Mouse (Mus musculus) stomach, postnatal 0 days (tissue): Measurements from ENCODE around the gene Syt2. TPM values are rescaled to one million over a fixed set of nuclear protein-coding genes. Genes with fewer than 3 reads are reported as not detected.

Experiments used
- ATAC-seq: fragments of 200-750 bp; cut with Nextera tagmentation; 2 replicates; pipeline ENCODE4 v1.8.0; 2017; ENCODE audit not compliant: low FRiP score, low TSS enrichment
- DNase-seq: peaks from one replicate; pipeline ENCODE4 v3.0.0-alpha.2; 2016; ENCODE audit warnings: low spot score
- H3K27ac ChIP-seq: fragments of 300-500 bp; sonication (generic); replicated peaks from 2 replicates; pipeline ENCODE4 v1.5.1; 2014; ENCODE audit warnings: mild to moderate bottlenecking, control low read depth
- H3K27me3 ChIP-seq: fragments of 300-500 bp; sonication (generic); 2 replicates; pipeline ENCODE4 v1.6.1; 2014; ENCODE audit warnings: low read length; ENCODE audit not compliant: control insufficient read depth, insufficient read depth
- H3K36me3 ChIP-seq: fragments of 300-500 bp; sonication (generic); 2 replicates; pipeline ENCODE4 v1.6.1; 2014; ENCODE audit warnings: low read length, mixed read lengths; ENCODE audit not compliant: control insufficient read depth, insufficient read depth
- H3K4me1 ChIP-seq: fragments of 300-500 bp; sonication (generic); replicated peaks from 2 replicates; pipeline ENCODE4 v1.6.1; 2014; ENCODE audit warnings: antibody characterized with exemption; ENCODE audit not compliant: control insufficient read depth, insufficient read depth
- H3K4me2 ChIP-seq: fragments of 300-500 bp; sonication (generic); replicated peaks from 2 replicates; pipeline ENCODE4 v1.6.1; 2014; ENCODE audit warnings: low read depth, mild to moderate bottlenecking, control low read depth, moderate library complexity
- H3K4me3 ChIP-seq: fragments of 300-500 bp; sonication (generic); 2 replicates; pipeline ENCODE4 v1.5.1; 2014; ENCODE audit warnings: low read depth, low read length, control low read depth
- H3K9ac ChIP-seq: fragments of 300-500 bp; sonication (generic); 2 replicates; pipeline ENCODE4 v1.6.1; 2014; ENCODE audit warnings: mild to moderate bottlenecking, low read length, control low read depth, mixed read lengths
- H3K9me3 ChIP-seq: fragments of 300-500 bp; sonication (generic); 2 replicates; pipeline ENCODE4 v1.6.1; 2016; ENCODE audit warnings: low read length; ENCODE audit not compliant: control insufficient read depth
- CTCF ChIP-seq: IDR thresholded peaks from 2 replicates; pipeline ENCODE4 v1.5.1; 2016; ENCODE audit warnings: antibody characterized with exemption, low read depth, mild to moderate bottlenecking, moderate library complexity
- EP300 ChIP-seq: optimal IDR thresholded peaks from 2 replicates; pipeline ENCODE3; 2016; ENCODE audit warnings: antibody characterized with exemption
- WGBS: fragments of 180-500 bp; shearing (Covaris S2); extraction: QIAGEN DNeasy Blood & Tissue Kit; methylation state at CpG from one replicate; pipeline ENCODE4 v1.1.7; 2014; 5-methylcytosine and 5-hydroxymethylcytosine counted together
- polyA plus RNA-seq: library from polyadenylated mRNA; unstranded; fragments of >200 nt; fragmentation: Nextera tagmentation; extraction: Ambion mirVana; gene quantifications from 2 replicates; pipeline ENCODE4 v1.2.1, GENCODE M21; 2015

Syt2 gene
- polyA plus RNA-seq, 1 experiment from 2014 or later = 0.58 TPM

- H3K27me3 ChIP-seq = no peaks in the 10 kb centered on the region
- H3K4me1 ChIP-seq = peaks cover 9% of the 10 kb centered on the region
Measured at GRCm38 (mm10) chr1:134757230-134757629, 110.8 kb downstream of the Syt2 start.

GRCm38 (mm10) chr1:134759133-134759532 is 112.7 kb downstream of the Syt2 start:
- ATAC-seq (no peak), DNase-seq (no peak)
- H3K36me3 ChIP-seq = peaks cover 8% of the 10 kb centered on the region; the same call in 1 of the 2 replicates
- no peaks in the 10 kb centered on the region for H3K27me3 ChIP-seq
- no peak overlapping the region for H3K9ac ChIP-seq
- WGBS = 88% methylated on average over 6 of the region's 6 CpGs
- peaks cover 9% of the 10 kb centered on the region for H3K4me1 ChIP-seq
- no peak overlapping the region for H3K4me3 ChIP-seq
- no peak for TF ChIP-seq EP300
- TF ChIP-seq CTCF = no peak
- no peaks in the 10 kb centered on the region for H3K9me3 ChIP-seq
- H3K27ac ChIP-seq = no peak overlapping the region
- no peak overlapping the region for H3K4me2 ChIP-seq

More at GRCm38 (mm10) chr1:134757230-134757629, 110.8 kb downstream of the Syt2 start:
- H3K27ac ChIP-seq = peak overlapping the region; percentile 61
- no peaks in the 10 kb centered on the region for H3K9me3 ChIP-seq
- ATAC-seq (peak; percentile 47; the same call in 1 of the 2 replicates), DNase-seq (no peak)
- H3K4me3 ChIP-seq = no peak overlapping the region
- H3K36me3 ChIP-seq = peaks cover 8% of the 10 kb centered on the region; the same call in 1 of the 2 replicates
- TF ChIP-seq CTCF = 0 out of 2 replicates have a peak, but pooled peaks have one; percentile 4
- no peak for TF ChIP-seq EP300
- no peak overlapping the region for H3K9ac ChIP-seq
- H3K4me2 ChIP-seq = no peak overlapping the region
- WGBS = 40% methylated on average over 3 of the region's 3 CpGs

DNA sequence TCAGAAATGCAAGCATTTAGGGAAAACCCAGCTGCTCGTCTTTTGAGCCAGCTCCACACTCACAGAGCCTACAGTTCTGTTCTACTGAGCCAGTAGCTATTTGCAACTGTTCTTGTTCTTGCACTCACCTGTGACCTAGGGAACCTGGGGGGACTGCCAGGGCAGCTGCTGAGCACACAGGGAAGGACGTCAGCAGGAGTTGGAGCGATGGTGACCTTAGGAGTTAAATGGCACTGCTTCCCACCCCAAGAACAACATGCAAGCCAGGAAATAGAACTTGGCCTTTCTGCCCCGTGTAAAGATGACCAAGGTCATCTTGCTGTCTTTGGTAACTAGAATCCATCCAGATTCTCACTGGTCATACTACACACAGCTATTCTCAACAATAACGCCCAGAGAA is 114.2 kb downstream of the Syt2 start:
- Histone ChIP-seq H3K9me3 (no peaks in the 10 kb centered on the region), H3K27ac (no peak overlapping the region), H3K4me2 (no peak overlapping the region), H3K4me1 (peaks cover 12% of the 10 kb centered on the region), H3K9ac (no peak overlapping the region), H3K27me3 (no peaks in the 10 kb centered on the region), H3K36me3 (peaks cover 5% of the 10 kb centered on the region; the same call in 1 of the 2 replicates), H3K4me3 (no peak overlapping the region)
- DNase-seq (no peak), ATAC-seq (no peak)
- 72% methylated on average over 5 of the region's 5 CpGs for WGBS
- no peak; the same call in 1 of the 2 replicates for TF ChIP-seq CTCF
- TF ChIP-seq EP300 = no peak

DNA sequence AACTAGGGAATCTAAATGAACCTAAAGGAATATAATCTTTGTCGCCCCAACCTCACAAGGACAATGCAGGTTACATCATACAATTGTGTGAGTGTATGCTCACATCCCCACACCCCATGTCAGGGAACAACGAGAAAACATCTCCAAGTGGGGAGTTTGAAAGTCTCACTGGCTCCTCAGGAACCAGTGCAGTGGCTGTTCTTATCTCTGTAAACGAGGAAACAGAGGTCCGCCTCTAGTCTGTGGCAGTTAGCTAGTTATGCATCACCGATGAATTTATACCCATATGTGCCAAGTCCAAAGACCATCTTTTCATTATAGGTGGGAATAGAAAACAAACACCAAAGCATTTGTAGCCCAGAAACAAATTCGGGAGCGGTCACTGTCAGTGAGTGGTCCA is 115.1 kb downstream of the Syt2 start:
- 82% methylated on average over 7 of the region's 7 CpGs for WGBS

DNA sequence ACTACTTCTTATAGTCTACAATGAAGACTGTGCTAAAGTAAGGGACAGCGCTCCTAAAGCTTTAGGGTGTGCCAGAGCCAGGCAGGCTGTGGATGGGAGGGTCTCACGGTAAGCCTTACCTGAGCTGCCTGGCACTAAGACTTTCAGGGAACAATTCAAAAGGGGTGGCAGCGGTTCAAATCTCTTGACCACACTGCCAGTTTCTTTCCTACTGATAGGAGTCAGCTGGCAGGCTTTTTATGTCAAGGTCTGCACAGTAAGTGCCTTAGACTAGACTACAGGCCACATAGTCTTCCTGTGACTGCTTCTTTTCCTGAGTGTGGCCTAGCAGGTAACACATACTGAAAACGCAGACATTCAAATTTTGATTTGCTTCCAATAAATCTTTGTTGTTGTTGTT is 116.8 kb downstream of the Syt2 start:
- Histone ChIP-seq H3K9me3 (no peaks in the 10 kb centered on the region), H3K27ac (peak overlapping the region; percentile 35), H3K27me3 (no peaks in the 10 kb centered on the region), H3K4me3 (no peak overlapping the region), H3K9ac (no peak overlapping the region), H3K4me1 (peaks cover 5% of the 10 kb centered on the region; the same call in 1 of the 2 replicates), H3K36me3 (peaks cover 13% of the 10 kb centered on the region), H3K4me2 (no peak overlapping the region)
- 72% methylated on average over 4 of the region's 4 CpGs for WGBS
- TF ChIP-seq CTCF (no peak), EP300 (no peak)
- no peak for DNase-seq
- ATAC-seq = no peak

More for the DNA sequence above, 115.1 kb downstream of the Syt2 start:
- no peak for DNase-seq
- H3K4me1 ChIP-seq = peaks cover 10% of the 10 kb centered on the region
- TF ChIP-seq EP300 (no peak), CTCF (no peak)
- no peak for ATAC-seq
- H3K27me3 ChIP-seq = no peaks in the 10 kb centered on the region
- H3K4me3 ChIP-seq = no peak overlapping the region
- H3K36me3 ChIP-seq = peaks cover 7% of the 10 kb centered on the region; the same call in 1 of the 2 replicates
- H3K27ac ChIP-seq = no peak overlapping the region
- H3K4me2 ChIP-seq = no peak overlapping the region
- H3K9ac ChIP-seq = no peak overlapping the region
- no peaks in the 10 kb centered on the region for H3K9me3 ChIP-seq

DNA sequence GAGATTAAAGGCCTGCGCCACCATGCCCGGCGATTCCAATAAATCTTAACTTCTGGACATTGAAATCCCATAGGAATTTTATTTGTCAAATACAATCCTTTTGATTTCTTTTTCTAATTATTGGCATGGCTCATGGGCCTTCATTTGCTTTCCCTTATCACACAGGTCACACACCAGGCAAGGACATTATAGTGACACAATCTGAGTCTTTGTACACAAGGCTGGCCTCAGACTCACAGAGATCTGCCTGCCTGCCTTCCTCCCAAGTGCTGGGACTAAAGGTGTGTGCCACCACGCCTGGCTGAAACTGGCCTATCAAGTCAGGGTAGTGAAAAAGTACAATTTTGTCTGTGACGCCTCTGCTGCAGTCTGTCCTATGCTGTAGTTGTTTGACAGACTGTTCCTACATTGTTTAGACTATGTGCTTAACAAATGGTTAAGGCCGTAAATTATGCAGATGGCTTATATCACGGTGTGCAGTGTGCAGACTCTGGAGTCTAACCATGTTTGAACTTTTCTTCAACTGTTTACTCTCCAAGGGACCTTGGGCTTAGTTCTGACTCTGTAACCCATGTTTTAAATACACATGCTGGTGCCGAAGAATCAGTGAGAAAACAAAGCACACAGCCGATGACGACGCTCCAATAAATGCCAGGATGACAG is 117.4 kb downstream of the Syt2 start:
- WGBS = 24% methylated on average over 11 of the region's 11 CpGs
- no peaks in the 10 kb centered on the region for H3K9me3 ChIP-seq
- peak; percentile 46 for DNase-seq
- peak; percentile 67 for ATAC-seq
- H3K4me3 ChIP-seq = no peak overlapping the region
- H3K4me1 ChIP-seq = peaks cover 5% of the 10 kb centered on the region; the same call in 1 of the 2 replicates
- no peak overlapping the region for H3K9ac ChIP-seq
- TF ChIP-seq CTCF (no peak), EP300 (no peak)
- H3K36me3 ChIP-seq = peaks cover 13% of the 10 kb centered on the region
- peak overlapping the region; percentile 84 for H3K27ac ChIP-seq
- no peaks in the 10 kb centered on the region for H3K27me3 ChIP-seq
- no peak overlapping the region for H3K4me2 ChIP-seq
